Mouse (Mus musculus) midbrain, postnatal 0 days (tissue): ENCODE data around the gene Ctnnal1. TPM values are rescaled to one million over a fixed set of nuclear protein-coding genes. Genes with fewer than 3 reads are reported as not detected.
"Not testable (repeated sequence)": the region's sequence is repeated elsewhere in the genome, so short reads cannot be mapped to it uniquely, and the experiment has no call there.

Source experiments
- ATAC-seq: fragments of 200-750 bp; cut with Nextera tagmentation; 2 replicates; pipeline ENCODE4 v1.8.0; 2017; ENCODE audit warnings: moderate number of reproducible peaks, mild to moderate bottlenecking, moderate TSS enrichment, moderate library complexity; ENCODE audit not compliant: low FRiP score
- DNase-seq: peaks from one replicate; pipeline ENCODE4 v3.0.0-alpha.2; 2015; ENCODE audit warnings: low spot score
- H3K27ac ChIP-seq: fragments of 300-500 bp; sonication (generic); 2 replicates; pipeline ENCODE4 v1.5.1; 2014; ENCODE audit warnings: low read depth, mild to moderate bottlenecking, low read length, mixed read lengths
- H3K27me3 ChIP-seq: fragments of 300-500 bp; sonication (generic); 2 replicates; pipeline ENCODE4 v1.6.1; 2014; ENCODE audit warnings: low read length, control low read depth, mixed read lengths; ENCODE audit not compliant: insufficient read depth
- H3K36me3 ChIP-seq: fragments of 300-500 bp; sonication (generic); 2 replicates; pipeline ENCODE4 v1.6.1; 2014; ENCODE audit warnings: low read length, control low read depth, mixed read lengths; ENCODE audit not compliant: insufficient read depth
- H3K4me1 ChIP-seq: fragments of 300-500 bp; sonication (generic); 2 replicates; pipeline ENCODE4 v1.6.1; 2014; ENCODE audit warnings: mild to moderate bottlenecking, control low read depth, antibody characterized with exemption, low read length, mixed read lengths; ENCODE audit not compliant: insufficient read depth
- H3K4me2 ChIP-seq: fragments of 300-500 bp; sonication (generic); 2 replicates; pipeline ENCODE4 v1.6.1; 2014; ENCODE audit warnings: low read depth, mild to moderate bottlenecking, low read length, mixed read lengths; ENCODE audit not compliant: poor library complexity, severe bottlenecking
- H3K4me3 ChIP-seq: fragments of 300-500 bp; sonication (generic); 2 replicates; pipeline ENCODE4 v1.5.1; 2014; ENCODE audit warnings: low read depth, mild to moderate bottlenecking, low read length, moderate library complexity
- H3K9ac ChIP-seq: fragments of 300-500 bp; sonication (generic); replicated peaks from 2 replicates; pipeline ENCODE4 v1.6.1; 2014; ENCODE audit warnings: mild to moderate bottlenecking, low read length, moderate library complexity, mixed read lengths; ENCODE audit not compliant: poor library complexity, severe bottlenecking
- H3K9me3 ChIP-seq: fragments of 300-500 bp; sonication (generic); 2 replicates; pipeline ENCODE4 v1.6.1; 2016; ENCODE audit warnings: low read length, control low read depth
- CTCF ChIP-seq: IDR thresholded peaks from 2 replicates; pipeline ENCODE4 v1.5.1; 2016; ENCODE audit warnings: antibody characterized with exemption, mild to moderate bottlenecking
- WGBS: fragments of 180-500 bp; shearing (Covaris S2); extraction: QIAGEN DNeasy Blood & Tissue Kit; methylation state at CpG from one replicate; pipeline ENCODE4 v1.1.7; 2014; 5-methylcytosine and 5-hydroxymethylcytosine counted together
- polyA plus RNA-seq: library from polyadenylated mRNA; unstranded; fragments of >200 nt; fragmentation: Nextera tagmentation; extraction: Ambion mirVana; gene quantifications from 2 replicates; pipeline ENCODE4 v1.2.1, GENCODE M21; 2015
- total RNA-seq: library from RNA; depleted of rRNA; stranded (reverse); fragments of >200 nt; gene quantifications from 2 replicates; pipeline ENCODE4 v1.2.3, GENCODE M21; 2014

Gene Ctnnal1
- total and polyA plus RNA-seq, 2 experiments from 2014 or later = 8.1 to 13.0 TPM

DNA sequence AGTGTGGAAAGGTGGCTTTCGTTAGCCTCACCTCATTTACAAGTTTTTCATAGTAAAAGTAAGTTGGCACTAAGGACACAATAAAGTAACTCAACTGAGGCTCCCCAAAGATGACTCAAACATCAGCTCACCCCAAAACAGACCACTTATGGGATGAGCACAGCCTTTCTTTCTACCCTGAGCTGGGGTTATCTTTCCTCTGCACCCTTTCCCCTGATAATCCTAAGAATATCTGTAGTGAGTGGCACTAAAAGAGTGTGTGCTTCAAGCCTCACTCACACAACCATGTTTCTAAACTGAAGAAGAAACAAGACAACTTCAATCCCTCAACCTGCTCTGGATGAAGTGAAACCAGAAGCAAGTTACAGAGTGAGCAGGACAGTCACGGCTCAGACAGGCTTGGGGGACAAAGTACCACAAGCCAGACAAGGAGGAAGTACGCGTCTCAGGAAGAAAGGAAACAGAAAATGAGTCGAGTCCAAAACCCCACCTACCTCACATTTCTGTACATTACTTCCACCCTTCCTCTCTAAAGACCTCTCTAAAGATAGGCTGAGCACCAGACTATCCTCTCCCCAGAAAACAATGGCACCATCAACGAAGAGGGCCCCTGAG lies 27.6 kb upstream of the Ctnnal1 start:
- Histone ChIP-seq H3K27ac (no peak overlapping the region), H3K9ac (no peak overlapping the region), H3K9me3 (no peaks in the 10 kb centered on the region), H3K36me3 (peaks cover 13% of the 10 kb centered on the region), H3K4me2 (no peak overlapping the region), H3K4me3 (no peak overlapping the region), H3K27me3 (no peaks in the 10 kb centered on the region), H3K4me1 (no peaks in the 10 kb centered on the region)
- DNase-seq (no peak), ATAC-seq (no peak)
- TF ChIP-seq CTCF = no peak
- WGBS = 93% methylated on average over 6 of the region's 6 CpGs

DNA sequence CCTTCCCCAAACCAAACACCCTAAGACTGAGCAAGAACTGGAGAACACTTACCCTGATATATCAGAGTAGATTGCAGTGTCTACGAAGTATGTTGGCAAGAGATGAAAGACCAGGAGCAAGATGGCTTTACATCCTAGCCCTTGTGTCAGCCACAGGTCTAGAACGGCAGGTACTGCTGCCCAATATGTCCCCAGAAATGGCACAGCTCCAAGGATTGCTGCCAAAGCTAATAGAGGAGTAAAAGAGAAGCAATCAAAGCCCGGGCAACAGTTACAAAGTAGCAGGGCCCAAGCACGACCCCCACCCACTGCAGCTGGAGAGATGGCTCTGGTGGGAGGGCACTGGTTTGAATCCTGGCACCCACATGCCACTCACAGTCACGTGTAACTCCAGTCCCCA lies 23.5 kb upstream of the Ctnnal1 start:
- ATAC-seq = no peak
- no peak for DNase-seq
- no peak overlapping the region for H3K4me2 ChIP-seq
- TF ChIP-seq CTCF = no peak
- H3K27ac ChIP-seq = no peak overlapping the region
- no peak overlapping the region for H3K9ac ChIP-seq
- H3K4me1 ChIP-seq = no peaks in the 10 kb centered on the region
- WGBS = 72% methylated on average over 5 of the region's 5 CpGs
- no peaks in the 10 kb centered on the region for H3K27me3 ChIP-seq
- no peak overlapping the region for H3K4me3 ChIP-seq
- peaks cover 15% of the 10 kb centered on the region for H3K36me3 ChIP-seq
- no peaks in the 10 kb centered on the region for H3K9me3 ChIP-seq

DNA sequence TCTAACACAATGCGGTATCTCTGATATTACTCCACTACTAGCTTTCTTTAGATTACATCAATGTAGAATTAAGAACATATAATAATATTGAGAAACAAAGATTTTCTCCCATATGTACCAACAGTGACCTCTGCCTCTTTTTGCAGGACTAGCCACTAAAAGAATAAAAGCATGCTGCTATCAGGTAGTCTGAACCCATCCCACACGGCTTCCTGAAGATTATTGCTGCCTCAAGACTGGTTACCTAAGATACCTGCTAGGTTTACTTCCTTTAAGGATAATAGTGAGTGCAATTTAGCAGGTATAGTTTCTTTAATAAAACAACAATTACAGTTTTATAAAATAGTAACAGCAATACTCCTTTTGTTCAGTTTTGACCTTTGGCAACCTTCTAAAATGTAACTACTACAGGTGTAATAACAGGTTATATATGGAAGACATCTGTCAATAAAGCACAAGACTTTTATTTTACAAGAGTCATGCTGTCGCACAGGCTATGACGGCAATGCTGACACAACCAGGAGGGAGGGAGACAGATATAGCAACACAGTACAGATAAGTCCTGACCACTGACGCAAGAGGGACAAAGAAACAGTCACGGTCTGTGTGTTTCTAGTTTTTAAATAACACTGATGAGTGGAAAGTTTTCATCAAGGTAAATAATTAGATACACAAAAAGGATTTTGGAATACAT lies 21.4 kb upstream of the Ctnnal1 start:
- Histone ChIP-seq H3K4me2 (no peak overlapping the region), H3K9ac (no peak overlapping the region), H3K4me3 (no peak overlapping the region), H3K36me3 (peaks cover 20% of the 10 kb centered on the region), H3K27me3 (no peaks in the 10 kb centered on the region), H3K27ac (no peak overlapping the region), H3K9me3 (no peaks in the 10 kb centered on the region), H3K4me1 (no peaks in the 10 kb centered on the region)
- ATAC-seq (no peak), DNase-seq (no peak)
- no peak for TF ChIP-seq CTCF
- 93% methylated on average over 6 of the region's 6 CpGs for WGBS

DNA sequence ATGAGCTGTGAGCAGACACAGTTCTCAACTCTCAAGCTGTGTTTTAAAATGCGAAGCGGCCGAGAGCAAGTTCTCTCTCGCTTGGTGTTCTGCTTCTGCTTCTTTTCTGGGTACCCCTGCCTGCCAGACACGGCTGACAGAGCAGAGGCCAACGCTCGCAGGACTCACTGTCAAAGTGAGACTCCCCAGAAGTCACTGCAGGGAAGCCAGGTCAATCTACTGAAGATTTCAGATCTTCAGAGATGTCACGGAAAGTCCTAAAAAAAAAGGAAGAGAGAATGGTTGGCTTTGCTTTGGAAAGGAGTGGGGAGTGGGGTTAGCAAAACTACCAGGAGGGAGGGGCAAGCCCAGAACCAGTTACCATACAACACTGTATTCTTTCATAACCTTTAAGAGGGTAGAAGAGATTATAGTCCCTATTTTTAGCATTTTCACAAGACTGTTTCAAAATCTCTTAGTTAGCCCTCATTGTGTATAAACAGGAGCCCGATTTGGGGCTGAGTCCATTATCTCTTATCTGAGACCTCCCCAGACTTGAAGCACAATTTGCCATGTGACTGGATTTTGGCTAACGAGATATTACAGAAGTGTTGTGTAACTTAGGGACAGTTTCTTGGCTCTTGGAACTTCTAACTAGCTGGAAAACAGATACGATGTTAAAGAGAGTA lies 15.2 kb upstream of the Ctnnal1 start:
- 87% methylated on average over 11 of the region's 11 CpGs for WGBS
- TF ChIP-seq CTCF = no peak
- ATAC-seq = no peak
- Histone ChIP-seq H3K9ac (no peak overlapping the region), H3K36me3 (peaks cover 19% of the 10 kb centered on the region), H3K4me2 (no peak overlapping the region), H3K9me3 (no peaks in the 10 kb centered on the region), H3K27me3 (no peaks in the 10 kb centered on the region), H3K4me1 (no peaks in the 10 kb centered on the region), H3K27ac (no peak overlapping the region), H3K4me3 (no peak overlapping the region)
- no peak for DNase-seq

DNA sequence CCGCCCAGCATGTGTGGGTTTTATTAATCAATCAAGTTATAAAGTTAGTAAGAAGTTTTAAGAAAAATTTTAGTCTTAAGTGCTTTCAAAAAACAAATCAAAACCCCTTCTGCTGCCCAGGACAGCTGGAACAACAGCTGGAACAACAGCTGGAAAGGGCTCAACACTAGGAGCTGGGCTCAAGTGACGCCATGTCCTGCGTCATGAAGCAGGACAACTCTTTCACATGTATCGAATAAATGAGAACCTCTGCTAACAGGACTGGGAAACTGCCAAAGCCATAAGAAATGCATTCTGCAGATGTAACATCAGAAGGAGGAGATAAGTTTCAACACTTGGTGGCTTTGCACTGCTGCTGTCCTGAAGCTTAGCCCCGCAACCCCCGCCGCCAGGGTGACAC lies 14.0 kb upstream of the Ctnnal1 start:
- ATAC-seq (no peak), DNase-seq (no peak)
- no peak overlapping the region for H3K4me2 ChIP-seq
- H3K9ac ChIP-seq = no peak overlapping the region
- peaks cover 20% of the 10 kb centered on the region for H3K36me3 ChIP-seq
- H3K9me3 ChIP-seq = no peaks in the 10 kb centered on the region
- WGBS = 96% methylated on average over 7 of the region's 7 CpGs
- no peaks in the 10 kb centered on the region for H3K4me1 ChIP-seq
- no peaks in the 10 kb centered on the region for H3K27me3 ChIP-seq
- TF ChIP-seq CTCF = no peak
- no peak overlapping the region for H3K27ac ChIP-seq
- no peak overlapping the region for H3K4me3 ChIP-seq

DNA sequence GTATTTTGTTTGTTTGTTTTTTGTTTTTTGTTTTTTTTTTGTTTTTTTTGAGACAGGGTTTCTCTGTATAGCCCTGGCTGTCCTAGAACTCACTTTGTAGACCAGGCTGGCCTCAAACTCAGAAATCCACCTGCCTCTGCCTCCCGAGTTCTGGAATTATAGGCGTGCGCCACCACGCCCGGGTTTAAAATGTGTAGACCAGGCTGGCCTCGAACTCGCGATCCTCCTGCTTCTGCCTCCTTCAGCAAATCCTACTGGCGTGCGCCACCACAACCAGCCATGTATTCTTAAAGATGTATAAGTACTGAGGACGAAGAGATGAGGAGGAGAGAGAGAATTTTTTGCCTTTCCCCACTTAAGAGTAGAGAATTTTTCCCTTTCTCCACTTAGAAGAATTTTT lies 5.6 kb upstream of the Ctnnal1 start:
- not testable (repeated sequence) for DNase-seq, H3K4me1 ChIP-seq, H3K4me3 ChIP-seq, H3K36me3 ChIP-seq, H3K27ac ChIP-seq, H3K4me2 ChIP-seq, H3K9ac ChIP-seq, ATAC-seq, H3K9me3 ChIP-seq, H3K27me3 ChIP-seq
- 98% methylated on average over 11 of the region's 11 CpGs for WGBS
